Mouse (Mus musculus) MEL (cell line): ENCODE results near the gene Rab14. TPM values are rescaled to one million over a fixed set of nuclear protein-coding genes. Genes with fewer than 3 reads are reported as not detected.

Source experiments
- DNase-seq: peaks from one replicate; pipeline ENCODE4 v3.0.0; 2011; ENCODE audit warnings: low read depth, low spot score
- H3K27ac ChIP-seq: 2 replicates; pipeline ENCODE4 v1.5.1; 2012; ENCODE audit warnings: low read depth, mild to moderate bottlenecking, control low read depth, low read length, moderate library complexity; ENCODE audit not compliant: control insufficient read depth
- H3K27me3 ChIP-seq, 2 experiments: fragments of 150-350 bp in 1 of 2; sonication (generic) in 1 of 2; 2 replicates each; pipeline ENCODE4 v1.6.1; 2012; ENCODE audit warnings: low read length in 2 of 2, mild to moderate bottlenecking in 2 of 2, improper control_type of control experiment in 1 of 2, moderate library complexity in 1 of 2; ENCODE audit not compliant: insufficient read depth in 2 of 2, control insufficient read depth in 1 of 2
- H3K36me3 ChIP-seq, 2 experiments: 2 replicates each; pipeline ENCODE4 v1.6.1; 2012 to 2014; ENCODE audit warnings: low read length in 2 of 2, improper control_type of control experiment in 1 of 2, inconsistent platforms in 1 of 2, mild to moderate bottlenecking in 1 of 2; ENCODE audit not compliant: insufficient read depth in 2 of 2, control insufficient read depth in 1 of 2
- H3K4me1 ChIP-seq, 2 experiments: fragments of 150-350 bp in 1 of 2; sonication (generic) in 1 of 2; 2 replicates each; pipeline ENCODE4 v1.6.1; 2012; ENCODE audit warnings: low read length in 2 of 2, improper control_type of control experiment in 1 of 2, mild to moderate bottlenecking in 1 of 2; ENCODE audit not compliant: insufficient read depth in 2 of 2, control insufficient read depth in 1 of 2
- H3K4me3 ChIP-seq, 2 experiments: fragments of 150-350 bp in 1 of 2; sonication (generic) in 1 of 2; 2 replicates each; pipeline ENCODE4 v1.5.1; 2012; ENCODE audit warnings: low read depth in 2 of 2, low read length in 2 of 2, mild to moderate bottlenecking in 2 of 2, moderate library complexity in 2 of 2, control low read depth in 1 of 2, improper control_type of control experiment in 1 of 2; ENCODE audit not compliant: control insufficient read depth in 1 of 2, insufficient read depth in 1 of 2
- H3K79me2 ChIP-seq: 2 replicates; pipeline ENCODE4 v1.6.1; 2012; ENCODE audit warnings: mild to moderate bottlenecking, low read length, moderate library complexity; ENCODE audit not compliant: control insufficient read depth, poor library complexity, insufficient read depth
- H3K9ac ChIP-seq: 2 replicates; pipeline ENCODE4 v1.6.1; 2012; ENCODE audit warnings: low read depth, mild to moderate bottlenecking, control low read depth, low read length, moderate library complexity; ENCODE audit not compliant: control insufficient read depth, poor library complexity, severe bottlenecking
- H3K9me3 ChIP-seq: fragments of 150-350 bp; sonication (generic); replicated peaks from 2 replicates; pipeline ENCODE4 v1.6.1; 2012; ENCODE audit warnings: mild to moderate bottlenecking, low read length, improper control_type of control experiment, moderate library complexity; ENCODE audit not compliant: insufficient read depth
- BHLHE40 ChIP-seq: IDR thresholded peaks from 2 replicates; pipeline ENCODE4 v1.6.1; 2012; ENCODE audit warnings: low read depth, mild to moderate bottlenecking, inconsistent platforms, low read length, improper control_type of control experiment, borderline replicate concordance
- CHD1 ChIP-seq: IDR thresholded peaks from 2 replicates; pipeline ENCODE4 v1.6.1; 2012; ENCODE audit warnings: low read depth, mild to moderate bottlenecking, inconsistent platforms, low read length, improper control_type of control experiment
- CHD2 ChIP-seq: IDR thresholded peaks from 2 replicates; pipeline ENCODE4 v1.6.1; 2011; ENCODE audit warnings: low read length, improper control_type of control experiment
- CTCF ChIP-seq, 3 experiments: IDR thresholded peaks in 2 of 3; conservative IDR thresholded peaks in 1 of 3; 2 replicates each; pipeline ENCODE4 v1.5.1; 2011 to 2012; ENCODE audit warnings: low read length in 3 of 3, low read depth in 2 of 3, mild to moderate bottlenecking in 2 of 3, improper control_type of control experiment in 1 of 3, inconsistent platforms in 1 of 3, mixed read lengths in 1 of 3, moderate library complexity in 1 of 3; ENCODE audit not compliant: control insufficient read depth in 1 of 3, insufficient read depth in 1 of 3, poor library complexity in 1 of 3, severe bottlenecking in 1 of 3
- ELF1 ChIP-seq: IDR thresholded peaks from 2 replicates; pipeline ENCODE4 v1.6.1; 2014; ENCODE audit warnings: low read depth, mild to moderate bottlenecking, inconsistent platforms, low read length, improper control_type of control experiment, moderate library complexity
- EP300 ChIP-seq, 2 experiments: IDR thresholded peaks; 2 replicates each; pipeline ENCODE4 v1.6.1; 2011; ENCODE audit warnings: improper control_type of control experiment in 2 of 2, low read length in 2 of 2, low read depth in 1 of 2, mild to moderate bottlenecking in 1 of 2
- ETS1 ChIP-seq: IDR thresholded peaks from 2 replicates; pipeline ENCODE4 v1.6.1; 2012; ENCODE audit warnings: low read depth, mild to moderate bottlenecking, inconsistent platforms, low read length, improper control_type of control experiment, moderate library complexity
- GABPA ChIP-seq: IDR thresholded peaks from 2 replicates; pipeline ENCODE4 v1.6.1; 2012; ENCODE audit warnings: low read depth, mild to moderate bottlenecking, inconsistent platforms, low read length, improper control_type of control experiment, moderate library complexity
- GATA1 ChIP-seq: IDR thresholded peaks from 2 replicates; pipeline ENCODE4 v1.6.1; 2011; ENCODE audit warnings: low read depth, low read length, improper control_type of control experiment
- HCFC1 ChIP-seq: IDR thresholded peaks from 2 replicates; pipeline ENCODE4 v1.6.1; 2012; ENCODE audit warnings: low read depth, mild to moderate bottlenecking, inconsistent platforms, low read length, improper control_type of control experiment, moderate library complexity
- JUND ChIP-seq: IDR thresholded peaks from 2 replicates; pipeline ENCODE4 v1.6.1; 2011; ENCODE audit warnings: low read depth, mild to moderate bottlenecking, improper control_type of control experiment, low read length
- KAT2A ChIP-seq: conservative IDR thresholded peaks from 2 replicates; pipeline ENCODE4 v1.6.1; 2012; ENCODE audit warnings: low read depth, low read length, improper control_type of control experiment, inconsistent platforms
- MAFK ChIP-seq: IDR thresholded peaks from 2 replicates; pipeline ENCODE4 v1.6.1; 2011; ENCODE audit warnings: low read depth, mild to moderate bottlenecking, low read length, improper control_type of control experiment, borderline replicate concordance
- MAX ChIP-seq: IDR thresholded peaks from 2 replicates; pipeline ENCODE4 v1.6.1; 2011; ENCODE audit warnings: low read length, improper control_type of control experiment
- MAZ ChIP-seq: IDR thresholded peaks from 2 replicates; pipeline ENCODE4 v1.6.1; 2012; ENCODE audit warnings: low read depth, mild to moderate bottlenecking, inconsistent platforms, low read length, improper control_type of control experiment
- MEF2A ChIP-seq: IDR thresholded peaks from 2 replicates; pipeline ENCODE4 v1.6.1; 2014; ENCODE audit warnings: low read depth, mild to moderate bottlenecking, inconsistent platforms, low read length, improper control_type of control experiment; ENCODE audit not compliant: poor library complexity, insufficient replicate concordance, severe bottlenecking; ENCODE audit errors: extremely low read depth
- MXI1 ChIP-seq: IDR thresholded peaks from 2 replicates; pipeline ENCODE4 v1.6.1; 2011; ENCODE audit warnings: mild to moderate bottlenecking, low read depth, low read length, improper control_type of control experiment
- MYB ChIP-seq: IDR thresholded peaks from 2 replicates; pipeline ENCODE4 v1.6.1; 2011; ENCODE audit warnings: mild to moderate bottlenecking, low read depth, low read length, improper control_type of control experiment
- MYC ChIP-seq: IDR thresholded peaks from 2 replicates; pipeline ENCODE4 v1.6.1; 2011; ENCODE audit warnings: low read depth, mild to moderate bottlenecking, low read length, improper control_type of control experiment, moderate library complexity
- NELFE ChIP-seq: IDR thresholded peaks from 2 replicates; pipeline ENCODE4 v1.6.1; 2011; ENCODE audit warnings: low read depth, low read length, improper control_type of control experiment
- NRF1 ChIP-seq: IDR thresholded peaks from 2 replicates; pipeline ENCODE4 v1.6.1; 2014; ENCODE audit warnings: low read depth, mild to moderate bottlenecking, inconsistent platforms, low read length, improper control_type of control experiment, moderate library complexity; ENCODE audit not compliant: poor library complexity, insufficient read depth, severe bottlenecking
- POLR2AphosphoS2 ChIP-seq: IDR thresholded peaks from 2 replicates; pipeline ENCODE4 v1.6.1; 2011; ENCODE audit warnings: low read length, improper control_type of control experiment
- POLR2AphosphoS5 ChIP-seq: IDR thresholded peaks from 2 replicates; pipeline ENCODE4 v1.6.1; 2012; ENCODE audit warnings: low read depth, borderline replicate concordance, mild to moderate bottlenecking, inconsistent platforms, low read length, moderate library complexity, mixed read lengths
- RCOR1 ChIP-seq: IDR thresholded peaks from 2 replicates; pipeline ENCODE4 v1.6.1; 2012; ENCODE audit warnings: low read depth, mild to moderate bottlenecking, inconsistent platforms, low read length, improper control_type of control experiment
- SIN3A ChIP-seq: IDR thresholded peaks from 2 replicates; pipeline ENCODE4 v1.6.1; 2012; ENCODE audit warnings: low read length, improper control_type of control experiment, inconsistent platforms
- SMC3 ChIP-seq: IDR thresholded peaks from 2 replicates; pipeline ENCODE4 v1.6.1; 2011; ENCODE audit warnings: low read depth, low read length, improper control_type of control experiment
- TAL1 ChIP-seq: IDR thresholded peaks from 2 replicates; pipeline ENCODE4 v1.6.1; 2012; ENCODE audit warnings: mild to moderate bottlenecking, inconsistent platforms, low read length, moderate library complexity, mixed read lengths
- TBP ChIP-seq: IDR thresholded peaks from 2 replicates; pipeline ENCODE4 v1.8.0; 2011; ENCODE audit warnings: low read depth, low read length, improper control_type of control experiment
- TCF12 ChIP-seq: IDR thresholded peaks from 2 replicates; pipeline ENCODE4 v1.6.1; 2014; ENCODE audit warnings: low read depth, mild to moderate bottlenecking, inconsistent platforms, low read length, improper control_type of control experiment, moderate library complexity
- UBTF ChIP-seq: IDR thresholded peaks from 2 replicates; pipeline ENCODE4 v1.6.1; 2012; ENCODE audit warnings: low read depth, mild to moderate bottlenecking, inconsistent platforms, low read length, improper control_type of control experiment, moderate library complexity, borderline replicate concordance; ENCODE audit not compliant: insufficient read depth
- USF1 ChIP-seq: IDR thresholded peaks from 2 replicates; pipeline ENCODE4 v1.6.1; 2014; ENCODE audit warnings: low read depth, mild to moderate bottlenecking, inconsistent platforms, low read length, improper control_type of control experiment, moderate library complexity
- USF2 ChIP-seq, 2 experiments: IDR thresholded peaks; 2 replicates each; pipeline ENCODE4 v1.6.1; 2011 to 2012; ENCODE audit warnings: improper control_type of control experiment in 2 of 2, low read length in 2 of 2, borderline replicate concordance in 1 of 2, inconsistent platforms in 1 of 2, low read depth in 1 of 2, mild to moderate bottlenecking in 1 of 2; ENCODE audit not compliant: insufficient read depth in 1 of 2
- ZC3H11A ChIP-seq: IDR thresholded peaks from 2 replicates; pipeline ENCODE4 v1.6.1; 2012; ENCODE audit warnings: low read depth, mild to moderate bottlenecking, inconsistent platforms, low read length, improper control_type of control experiment
- ZMIZ1 ChIP-seq: IDR thresholded peaks from 2 replicates; pipeline ENCODE4 v1.6.1; 2012; ENCODE audit warnings: low read depth, mild to moderate bottlenecking, inconsistent platforms, low read length, improper control_type of control experiment, moderate library complexity
- ZNF384 ChIP-seq: IDR thresholded peaks from 2 replicates; pipeline ENCODE4 v1.6.1; 2012; ENCODE audit warnings: low read depth, mild to moderate bottlenecking, inconsistent platforms, low read length, improper control_type of control experiment
- polyA plus RNA-seq, 2 experiments: library from polyadenylated mRNA; stranded (reverse) in 1 of 2; unstranded in 1 of 2; fragments of >175 nt in 1 of 2; fragments of >200 nt in 1 of 2; gene quantifications; 2 replicates each; pipeline versions ENCODE4 v1.2.1 to v1.2.4; 2012; ENCODE audit warnings: low replicate concordance in 2 of 2, low read depth in 1 of 2; ENCODE audit not compliant: insufficient read length in 2 of 2, insufficient read depth in 1 of 2, missing spikeins in 1 of 2
- total RNA-seq: library from RNA; depleted of rRNA; stranded (reverse); fragments of 300-350 nt; gene quantifications from 2 replicates; pipeline ENCODE4 v1.2.3, GENCODE M21; 2012

Gene Rab14
- total and polyA plus RNA-seq, 3 experiments = 28.1 to 81.6 (median 78.1) TPM

GRCm38 (mm10) chr2:35213345-35213910 lies 12.5 kb upstream of the Rab14 start:
- Histone ChIP-seq H3K4me1 (peaks cover 6 to 33% of the 10 kb centered on the region in 2 experiments; a peak in 3 of 4 replicates), H3K27me3 (no peaks in the 10 kb centered on the region), H3K9ac (peak overlapping the region; percentile 37), H3K36me3 (peaks cover 0 to 15% of the 10 kb centered on the region in 2 experiments; a peak in 2 of 4 replicates), H3K27ac (peak overlapping the region; percentile 54), H3K9me3 (no peaks in the 10 kb centered on the region), H3K4me3 (peak overlapping the region; percentile 17 to 43), H3K79me2 (no peaks in the 10 kb centered on the region)
- TF ChIP-seq MAX (no peak), CHD1 (no peak), MYB (no peak; the same call in 1 of the 2 replicates), KAT2A (no peak), ELF1 (no peak), MAFK (0 out of 2 replicates have a peak, but pooled peaks have one; percentile 6), MEF2A (no peak), MXI1 (no peak), CTCF (IDR thresholded peaks at IDR 0.05 in 2 of 3, conservative IDR thresholded peaks at IDR 0.05 in 1 of 3; ENCODE audit: control insufficient read depth in 1 of 3, insufficient read depth in 1 of 3, low read depth in 2 of 3, low read length in 3 of 3, poor library complexity in 1 of 3, severe bottlenecking in 1 of 3) (no peak), SMC3 (no peak), NELFE (no peak), ZNF384 (0 out of 2 replicates have a peak, but pooled peaks have one; percentile 17), RCOR1 (peak; percentile 98), HCFC1 (no peak), EP300 (IDR thresholded peaks at IDR 0.05; ENCODE audit: low read depth in 1 of 2, low read length in 2 of 2) (peak; percentile 81), NRF1 (no peak), USF2 (IDR thresholded peaks at IDR 0.05; ENCODE audit: borderline replicate concordance in 1 of 2, insufficient read depth in 1 of 2, low read depth in 1 of 2, low read length in 2 of 2) (no peak), JUND (no peak), ETS1 (peak; percentile 75; the same call in 1 of the 2 replicates), TBP (no peak), USF1 (no peak), UBTF (no peak), MAZ (0 out of 2 replicates have a peak, but pooled peaks have one; percentile 50), GATA1 (peak; percentile 88), TCF12 (peak; percentile 94), MYC (no peak), TAL1 (peak; percentile 38; the same call in 1 of the 2 replicates), POLR2AphosphoS2 (no peak), POLR2AphosphoS5 (no peak), SIN3A (peak; percentile 58; the same call in 1 of the 2 replicates), ZMIZ1 (0 out of 2 replicates have a peak, but pooled peaks have one; percentile 21), BHLHE40 (no peak), CHD2 (no peak), GABPA (no peak), ZC3H11A (no peak)
- peak; percentile 54 for DNase-seq
